Mouse (Mus musculus): ENCODE measurements around the gene Gsto1.

DNA sequence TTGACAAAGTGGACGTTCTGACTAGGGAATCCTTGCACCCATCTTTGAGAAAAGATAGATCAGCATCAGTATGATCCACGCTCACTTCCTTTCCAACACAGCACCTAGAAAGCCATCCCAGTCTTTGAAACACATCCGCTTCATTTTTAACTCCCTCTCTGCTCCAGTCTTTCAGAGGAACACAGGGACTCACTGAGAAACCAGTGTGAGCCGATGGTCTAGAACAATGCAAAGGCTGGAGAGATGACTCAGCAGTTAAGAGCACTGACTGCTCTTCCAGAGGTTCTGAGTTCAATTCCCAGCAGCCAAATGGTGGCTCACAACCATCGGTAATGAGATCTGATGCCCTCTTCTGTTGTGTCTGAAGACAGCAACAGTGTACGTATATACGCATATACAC is 19.0 kb upstream of the Gsto1 start:
- TF ChIP-seq GATA1 (IDR thresholded peaks at IDR 0.05; ENCODE audit: low read length) (no peak), TAL1 (IDR thresholded peaks at IDR 0.05; ENCODE audit: low read length) (no peak)

Data from erythroblast, embryonic 14.5 days (primary cell).